Mouse (Mus musculus) erythroblast, embryonic 14.5 days (primary cell): ENCODE measurements around the gene Mrpl48.

Experiments
- GATA1 ChIP-seq: IDR thresholded peaks from 2 replicates; pipeline ENCODE4 v1.6.1; 2012; ENCODE audit warnings: low read length, inconsistent platforms, mixed read lengths
- TAL1 ChIP-seq: IDR thresholded peaks from 3 replicates; pipeline ENCODE4 v1.6.1; 2012; ENCODE audit warnings: low read length, inconsistent platforms, mixed read lengths

GRCm38 (mm10) chr7:100524669-100525068, 83.4 kb downstream of the Mrpl48 start:
- no peak for TF ChIP-seq GATA1
- TF ChIP-seq TAL1, result no peak
